Mouse (Mus musculus) neural tube, embryonic 11.5 days (tissue): ENCODE measurements around the gene Crtc3. TPM values are rescaled to one million over a fixed set of nuclear protein-coding genes. Genes with fewer than 3 reads are reported as not detected.

ENCODE experiments used
- ATAC-seq: fragments of 200-750 bp; cut with Nextera tagmentation; 2 replicates; pipeline ENCODE4 v1.8.0; 2017; ENCODE audit warnings: moderate number of reproducible peaks, mild to moderate bottlenecking, moderate TSS enrichment, moderate library complexity; ENCODE audit not compliant: insufficient read depth, low FRiP score, low TSS enrichment
- DNase-seq: peaks from one replicate; pipeline ENCODE4 v3.0.0-alpha.2; 2015; ENCODE audit warnings: low spot score
- H3K27ac ChIP-seq: fragments of 300-500 bp; sonication (generic); 2 replicates; pipeline ENCODE4 v1.5.1; 2014; ENCODE audit warnings: low read depth, mild to moderate bottlenecking, low read length
- H3K27me3 ChIP-seq: fragments of 300-500 bp; sonication (generic); 2 replicates; pipeline ENCODE4 v1.6.1; 2014; ENCODE audit warnings: mild to moderate bottlenecking, low read length, mixed read lengths; ENCODE audit not compliant: control insufficient read depth, insufficient read depth
- H3K36me3 ChIP-seq: fragments of 300-500 bp; sonication (generic); 2 replicates; pipeline ENCODE4 v1.6.1; 2014; ENCODE audit warnings: mild to moderate bottlenecking, low read length, moderate library complexity, mixed read lengths; ENCODE audit not compliant: control insufficient read depth, insufficient read depth
- H3K4me1 ChIP-seq: fragments of 300-500 bp; sonication (generic); 2 replicates; pipeline ENCODE4 v1.6.1; 2014; ENCODE audit warnings: low read length, mixed read lengths; ENCODE audit not compliant: control insufficient read depth, insufficient read depth
- H3K4me2 ChIP-seq: fragments of 300-500 bp; sonication (generic); 2 replicates; pipeline ENCODE4 v1.6.1; 2014; ENCODE audit warnings: low read depth, mild to moderate bottlenecking, moderate library complexity
- H3K4me3 ChIP-seq: fragments of 300-500 bp; sonication (generic); 2 replicates; pipeline ENCODE4 v1.5.1; 2014; ENCODE audit warnings: low read depth, low read length
- H3K9ac ChIP-seq: fragments of 300-500 bp; sonication (generic); 2 replicates; pipeline ENCODE4 v1.6.1; 2014; ENCODE audit warnings: mild to moderate bottlenecking, low read length
- H3K9me3 ChIP-seq: fragments of 300-500 bp; sonication (generic); 2 replicates; pipeline ENCODE4 v1.6.1; 2016; ENCODE audit warnings: low read length; ENCODE audit not compliant: control insufficient read depth
- WGBS: fragments of 180-500 bp; shearing (Covaris S2); extraction: QIAGEN DNeasy Blood & Tissue Kit; methylation state at CpG from one replicate; pipeline ENCODE4 v1.1.7; 2014; 5-methylcytosine and 5-hydroxymethylcytosine counted together
- polyA plus RNA-seq: library from polyadenylated mRNA; unstranded; fragments of >200 nt; fragmentation: Nextera tagmentation; extraction: Ambion mirVana; gene quantifications from 2 replicates; pipeline ENCODE4 v1.2.1, GENCODE M21; 2014

The Crtc3 gene
- polyA plus RNA-seq, 1 experiment from 2014 or later = 11.8 TPM

GRCm38 (mm10) chr7:80696334-80696733 is 7.7 kb upstream of the Crtc3 start:
- 73% methylated on average over 1 of the region's 1 CpGs for WGBS
- H3K27ac ChIP-seq = no peak overlapping the region
- no peak overlapping the region for H3K4me3 ChIP-seq

GRCm38 (mm10) chr7:80692472-80692871 is 3.8 kb upstream of the Crtc3 start:
- Histone ChIP-seq H3K27me3 (no peaks in the 10 kb centered on the region), H3K27ac (no peak overlapping the region), H3K9me3 (peaks cover 2% of the 10 kb centered on the region; the same call in 1 of the 2 replicates), H3K4me2 (no peak overlapping the region), H3K4me3 (no peak overlapping the region), H3K36me3 (no peaks in the 10 kb centered on the region), H3K9ac (no peak overlapping the region), H3K4me1 (no peaks in the 10 kb centered on the region)
- DNase-seq (no peak), ATAC-seq (no peak)
- 93% methylated on average over 9 of the region's 9 CpGs for WGBS

More at GRCm38 (mm10) chr7:80696334-80696733, 7.7 kb upstream of the Crtc3 start:
- no peaks in the 10 kb centered on the region for H3K4me1 ChIP-seq
- H3K36me3 ChIP-seq = no peaks in the 10 kb centered on the region
- DNase-seq = no peak
- ATAC-seq = no peak
- H3K9ac ChIP-seq = no peak overlapping the region
- peaks cover 2% of the 10 kb centered on the region; the same call in 1 of the 2 replicates for H3K9me3 ChIP-seq
- H3K27me3 ChIP-seq = no peaks in the 10 kb centered on the region
- no peak overlapping the region for H3K4me2 ChIP-seq

DNA sequence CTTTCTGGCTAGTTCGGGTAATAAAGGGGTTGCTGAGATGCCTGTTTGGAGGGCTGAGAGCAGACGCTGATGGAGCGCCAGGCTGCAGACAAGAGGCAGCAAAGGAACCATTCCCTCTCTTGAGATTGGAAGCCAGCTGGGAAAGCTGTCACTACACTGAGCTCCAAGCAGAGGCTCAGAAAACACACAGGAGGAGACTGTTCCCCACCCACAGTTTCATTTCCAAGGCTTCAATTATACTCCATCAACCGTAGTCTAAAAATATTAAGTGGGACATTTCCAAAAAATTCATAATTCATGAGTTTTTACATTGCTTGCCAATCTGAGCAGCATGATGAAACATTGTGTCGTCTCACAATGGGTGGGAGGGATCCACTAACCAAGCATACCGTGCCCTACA is 2.5 kb upstream of the Crtc3 start:
- H3K4me2 ChIP-seq = no peak overlapping the region

GRCm38 (mm10) chr7:80689221-80689591 is 529 bp upstream of the Crtc3 start:
- no peaks in the 10 kb centered on the region for H3K27me3 ChIP-seq
- DNase-seq (no peak), ATAC-seq (no peak)
- peak overlapping the region; percentile 84 for H3K4me3 ChIP-seq
- H3K4me1 ChIP-seq = no peaks in the 10 kb centered on the region
- peaks cover 2% of the 10 kb centered on the region; the same call in 1 of the 2 replicates for H3K9me3 ChIP-seq
- H3K36me3 ChIP-seq = no peaks in the 10 kb centered on the region
- peak overlapping the region; percentile 95 for H3K27ac ChIP-seq
- peak overlapping the region; percentile 72 for H3K4me2 ChIP-seq
- peak overlapping the region; percentile 94 for H3K9ac ChIP-seq
- WGBS = 32% methylated on average over 10 of the region's 10 CpGs

More for the DNA sequence above, 2.5 kb upstream of the Crtc3 start:
- ATAC-seq = no peak
- no peaks in the 10 kb centered on the region for H3K4me1 ChIP-seq
- no peak overlapping the region for H3K27ac ChIP-seq
- DNase-seq = no peak
- H3K27me3 ChIP-seq = no peaks in the 10 kb centered on the region
- H3K4me3 ChIP-seq = no peak overlapping the region
- whole genome bisulfite sequencing = 68% methylated on average over 6 of the region's 6 CpGs
- H3K36me3 ChIP-seq = no peaks in the 10 kb centered on the region
- H3K9me3 ChIP-seq = peaks cover 2% of the 10 kb centered on the region; the same call in 1 of the 2 replicates
- no peak overlapping the region for H3K9ac ChIP-seq

DNA sequence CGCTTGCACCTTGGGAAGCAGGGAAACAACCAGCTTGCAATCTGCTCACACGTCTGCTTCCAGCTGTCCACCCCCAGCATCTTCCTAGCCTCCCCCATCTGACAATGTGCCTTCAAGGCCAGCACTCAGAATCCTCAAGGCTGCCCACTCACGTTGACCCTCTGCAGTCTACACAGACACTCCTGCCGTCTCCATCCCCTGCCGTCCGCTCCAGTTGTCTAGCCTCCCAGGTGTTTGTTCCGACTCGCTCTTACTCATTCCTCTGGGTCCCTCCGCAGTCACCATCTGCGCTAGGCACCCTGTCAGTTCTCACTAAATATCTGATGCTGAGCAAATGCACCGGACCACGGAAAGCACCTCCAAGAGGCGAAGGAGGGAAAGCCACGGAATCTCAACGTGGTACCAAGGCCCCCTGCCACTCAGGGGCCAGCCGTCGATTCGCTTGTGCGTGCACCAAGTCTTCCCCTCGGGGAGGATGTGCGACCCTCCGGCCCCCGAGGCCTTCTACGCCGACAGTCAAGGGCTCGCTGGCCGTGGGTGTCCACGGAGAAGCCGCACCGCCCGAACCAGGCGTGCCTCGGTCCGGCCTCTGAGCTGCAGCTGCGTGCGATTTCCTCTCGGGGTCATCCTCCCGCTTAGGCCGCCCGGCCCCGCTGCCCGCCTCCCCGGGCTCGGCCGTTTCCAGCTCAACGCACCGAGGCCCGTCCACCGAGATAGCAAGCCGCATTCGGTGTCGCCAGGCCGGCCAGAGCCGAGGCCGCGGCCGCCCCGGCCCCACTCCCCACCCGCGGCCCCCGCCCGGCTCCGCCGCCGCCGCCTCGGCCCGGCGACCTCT is 739 bp downstream of the Crtc3 start:
- Histone ChIP-seq H3K4me3 (peak overlapping the region; percentile 84), H3K4me1 (no peaks in the 10 kb centered on the region), H3K4me2 (peak overlapping the region; percentile 72), H3K27me3 (no peaks in the 10 kb centered on the region), H3K27ac (peak overlapping the region; percentile 95), H3K9me3 (no peaks in the 10 kb centered on the region), H3K9ac (peak overlapping the region; percentile 94), H3K36me3 (no peaks in the 10 kb centered on the region)
- DNase-seq (peak; percentile 77), ATAC-seq (peak; percentile 72)
- WGBS = 2% methylated on average over 59 of the region's 69 CpGs

DNA sequence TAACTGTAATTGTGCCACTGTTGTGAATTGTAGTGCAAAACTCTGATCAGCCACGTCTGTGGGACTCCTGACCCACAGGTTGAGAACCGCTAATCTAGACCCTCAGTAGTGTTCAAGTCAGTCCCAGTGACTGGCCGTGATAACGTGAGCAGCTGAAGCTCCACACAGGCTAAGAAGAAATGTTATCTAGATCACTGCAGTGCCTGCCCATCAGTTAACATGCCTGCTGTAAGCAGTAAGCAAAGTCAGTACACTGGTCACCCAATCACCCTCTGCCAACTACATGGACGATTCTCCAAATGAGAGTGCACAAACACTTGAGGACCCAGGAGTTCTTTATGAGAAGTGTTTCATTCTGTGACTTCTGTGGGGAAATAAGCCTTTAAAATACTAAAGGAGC is 3.0 kb downstream of the Crtc3 start:
- H3K4me3 ChIP-seq = no peak overlapping the region
- no peaks in the 10 kb centered on the region for H3K36me3 ChIP-seq
- H3K9me3 ChIP-seq = no peaks in the 10 kb centered on the region
- DNase-seq (no peak), ATAC-seq (no peak)
- H3K27me3 ChIP-seq = no peaks in the 10 kb centered on the region
- no peak overlapping the region for H3K4me2 ChIP-seq
- WGBS = 88% methylated on average over 5 of the region's 5 CpGs
- no peak overlapping the region for H3K9ac ChIP-seq
- no peaks in the 10 kb centered on the region for H3K4me1 ChIP-seq
- H3K27ac ChIP-seq = no peak overlapping the region

DNA sequence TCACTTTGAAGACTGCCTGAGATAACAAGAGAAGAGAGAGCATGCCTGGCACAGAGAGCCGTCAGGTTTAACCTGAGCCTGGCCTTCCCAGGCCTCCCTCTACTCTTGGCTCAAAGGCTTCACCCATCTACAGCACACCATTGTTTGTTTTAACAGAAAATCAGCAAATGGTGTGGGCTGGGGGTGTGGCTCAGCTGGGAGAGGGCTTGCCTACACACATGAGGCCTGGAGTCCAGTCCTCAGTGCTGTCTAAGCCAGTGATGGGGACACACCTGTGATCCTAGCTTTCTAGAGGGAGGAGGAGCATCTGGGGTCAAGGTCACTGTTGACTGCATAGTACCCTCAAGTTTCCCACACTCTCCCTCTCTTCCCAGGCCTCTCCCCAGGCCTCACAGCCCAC is 6.0 kb downstream of the Crtc3 start:
- DNase-seq = no peak
- Histone ChIP-seq H3K4me2 (no peak overlapping the region), H3K27ac (no peak overlapping the region), H3K9ac (no peak overlapping the region), H3K27me3 (no peaks in the 10 kb centered on the region), H3K36me3 (no peaks in the 10 kb centered on the region), H3K9me3 (no peaks in the 10 kb centered on the region), H3K4me1 (0 out of 2 replicates have a peak, but pooled peaks cover 3% of the 10 kb centered on the region), H3K4me3 (no peak overlapping the region)
- no peak for ATAC-seq
- WGBS = 68% methylated on average over 1 of the region's 1 CpGs

GRCm38 (mm10) chr7:80680218-80680847 is 8.3 kb downstream of the Crtc3 start:
- Histone ChIP-seq H3K36me3 (0 out of 2 replicates have a peak, but pooled peaks cover 2% of the 10 kb centered on the region), H3K9ac (no peak overlapping the region), H3K27ac (no peak overlapping the region), H3K9me3 (no peaks in the 10 kb centered on the region), H3K4me1 (0 out of 2 replicates have a peak, but pooled peaks cover 3% of the 10 kb centered on the region), H3K27me3 (no peaks in the 10 kb centered on the region), H3K4me3 (no peak overlapping the region), H3K4me2 (no peak overlapping the region)
- ATAC-seq (no peak), DNase-seq (peak; percentile 48)
- 27% methylated on average over 12 of the region's 12 CpGs for WGBS
